Mouse (Mus musculus): ENCODE measurements around the gene Toporsl.

- TF ChIP-seq CHD2 (IDR thresholded peaks at IDR 0.05; ENCODE audit: low read depth, low read length) (no peak), ZNF384 (IDR thresholded peaks at IDR 0.05; ENCODE audit: low read depth, low read length) (no peak), ZC3H11A (IDR thresholded peaks at IDR 0.05; ENCODE audit: borderline replicate concordance, low read depth, low read length) (no peak), MAFK (IDR thresholded peaks at IDR 0.05; ENCODE audit: insufficient read depth, low read depth, low read length) (no peak)
Measured at GRCm38 (mm10) chr4:52661311-52661710, 65.2 kb downstream of the Toporsl start.

Measured in ES-E14 (cell line).